Mouse (Mus musculus) forebrain, embryonic 12.5 days (tissue): ENCODE measurements around the gene Cabcoco1. TPM values are rescaled to one million over a fixed set of nuclear protein-coding genes. Genes with fewer than 3 reads are reported as not detected.

ENCODE experiments used
- ATAC-seq: fragments of 200-750 bp; cut with Nextera tagmentation; 2 replicates; pipeline ENCODE4 v1.8.0; 2017; ENCODE audit warnings: moderate TSS enrichment; ENCODE audit not compliant: low FRiP score
- H3K27ac ChIP-seq: fragments of 300-500 bp; sonication (generic); 2 replicates; pipeline ENCODE4 v1.5.1; 2016; ENCODE audit warnings: mild to moderate bottlenecking
- H3K27me3 ChIP-seq: fragments of 300-500 bp; sonication (generic); 2 replicates; pipeline ENCODE4 v1.6.1; 2016; ENCODE audit warnings: mild to moderate bottlenecking
- H3K36me3 ChIP-seq: fragments of 300-500 bp; sonication (generic); replicated peaks from 2 replicates; pipeline ENCODE4 v1.6.1; 2016; ENCODE audit warnings: mild to moderate bottlenecking
- H3K4me1 ChIP-seq: fragments of 300-500 bp; sonication (generic); 2 replicates; pipeline ENCODE4 v1.6.1; 2016
- H3K4me2 ChIP-seq: fragments of 300-500 bp; sonication (generic); 2 replicates; pipeline ENCODE4 v1.6.1; 2016; ENCODE audit warnings: mild to moderate bottlenecking, moderate library complexity
- H3K4me3 ChIP-seq: fragments of 300-500 bp; sonication (generic); replicated peaks from 2 replicates; pipeline ENCODE4 v1.5.1; 2016; ENCODE audit warnings: mild to moderate bottlenecking
- H3K9ac ChIP-seq: fragments of 300-500 bp; sonication (generic); 2 replicates; pipeline ENCODE4 v1.6.1; 2016; ENCODE audit warnings: mild to moderate bottlenecking
- H3K9me3 ChIP-seq: fragments of 300-500 bp; sonication (generic); 2 replicates; pipeline ENCODE4 v1.6.1; 2016
- WGBS: fragments of 180-500 bp; shearing (Covaris S2); methylation state at CpG from one replicate; pipeline ENCODE4 v1.1.7; 2016; 5-methylcytosine and 5-hydroxymethylcytosine counted together
- polyA plus RNA-seq: library from polyadenylated mRNA; unstranded; fragments of >200 nt; fragmentation: Nextera tagmentation; extraction: Ambion mirVana; gene quantifications from 2 replicates; pipeline ENCODE4 v1.2.1, GENCODE M21; 2016

Cabcoco1 gene
- polyA plus RNA-seq, 1 experiment from 2014 or later: 0.38 TPM

- no peaks in the 10 kb centered on the region for H3K9me3 ChIP-seq
- 62% methylated on average over 3 of the region's 3 CpGs for WGBS
- H3K4me3 ChIP-seq: no peak overlapping the region
- no peaks in the 10 kb centered on the region for H3K27me3 ChIP-seq
- no peaks in the 10 kb centered on the region for H3K36me3 ChIP-seq
- peaks cover 15% of the 10 kb centered on the region for H3K4me1 ChIP-seq
- H3K4me2 ChIP-seq: no peak overlapping the region
- no peak overlapping the region for H3K9ac ChIP-seq
- ATAC-seq: no peak
- no peak overlapping the region for H3K27ac ChIP-seq
Observed at GRCm38 (mm10) chr10:68543107-68543506, 1.4 kb upstream of the Cabcoco1 start.

- H3K4me2 ChIP-seq: peak overlapping the region; percentile 26
- no peak for ATAC-seq
- H3K4me1 ChIP-seq: peaks cover 18% of the 10 kb centered on the region
- no peaks in the 10 kb centered on the region for H3K9me3 ChIP-seq
- 52% methylated on average over 7 of the region's 7 CpGs for WGBS
- H3K27ac ChIP-seq: no peak overlapping the region
- peak overlapping the region; percentile 20; the same call in 1 of the 2 replicates for H3K4me3 ChIP-seq
- H3K36me3 ChIP-seq: no peaks in the 10 kb centered on the region
- no peak overlapping the region for H3K9ac ChIP-seq
- no peaks in the 10 kb centered on the region for H3K27me3 ChIP-seq
Observed at GRCm38 (mm10) chr10:68541943-68542420, 286 bp upstream of the Cabcoco1 start.

- no peak overlapping the region for H3K4me3 ChIP-seq
- ATAC-seq: peak; percentile 74; the same call in 1 of the 2 replicates
- H3K36me3 ChIP-seq: no peaks in the 10 kb centered on the region
- H3K27ac ChIP-seq: no peak overlapping the region
- no peaks in the 10 kb centered on the region for H3K9me3 ChIP-seq
- no peak overlapping the region for H3K4me2 ChIP-seq
- peaks cover 18% of the 10 kb centered on the region for H3K4me1 ChIP-seq
- no peak overlapping the region for H3K9ac ChIP-seq
- WGBS: 39% methylated on average over 3 of the region's 3 CpGs
- H3K27me3 ChIP-seq: no peaks in the 10 kb centered on the region
Observed at GRCm38 (mm10) chr10:68540612-68541011, 1.1 kb downstream of the Cabcoco1 start.

- no peak for ATAC-seq
- H3K4me2 ChIP-seq: no peak overlapping the region
- no peaks in the 10 kb centered on the region for H3K9me3 ChIP-seq
- peaks cover 18% of the 10 kb centered on the region for H3K4me1 ChIP-seq
- no peaks in the 10 kb centered on the region for H3K36me3 ChIP-seq
- no peak overlapping the region for H3K9ac ChIP-seq
- no peak overlapping the region for H3K4me3 ChIP-seq
- no peak overlapping the region for H3K27ac ChIP-seq
- H3K27me3 ChIP-seq: no peaks in the 10 kb centered on the region
- WGBS: 75% methylated on average over 4 of the region's 4 CpGs
Observed at GRCm38 (mm10) chr10:68537261-68537950, 4.3 kb downstream of the Cabcoco1 start.

- Histone ChIP-seq H3K4me2 (no peak overlapping the region), H3K27me3 (no peaks in the 10 kb centered on the region)
- WGBS: 88% methylated on average over 10 of the region's 10 CpGs
Observed at GRCm38 (mm10) chr10:68529364-68530049, 12.2 kb downstream of the Cabcoco1 start.

GRCm38 (mm10) chr10:68528958-68529357 is 12.7 kb downstream of the Cabcoco1 start:
- no peak overlapping the region for H3K27ac ChIP-seq
- 79% methylated on average over 8 of the region's 8 CpGs for WGBS

More at GRCm38 (mm10) chr10:68529364-68530049, 12.2 kb downstream of the Cabcoco1 start:
- Histone ChIP-seq H3K4me3 (no peak overlapping the region), H3K4me1 (no peaks in the 10 kb centered on the region), H3K36me3 (no peaks in the 10 kb centered on the region), H3K27ac (no peak overlapping the region), H3K9ac (no peak overlapping the region), H3K9me3 (no peaks in the 10 kb centered on the region)
- ATAC-seq: no peak

GRCm38 (mm10) chr10:68522106-68522505 is 19.6 kb downstream of the Cabcoco1 start:
- no peak for ATAC-seq
- no peak overlapping the region for H3K4me2 ChIP-seq
- no peak overlapping the region for H3K9ac ChIP-seq
- no peak overlapping the region for H3K27ac ChIP-seq
- H3K36me3 ChIP-seq: no peaks in the 10 kb centered on the region
- no peak overlapping the region for H3K4me3 ChIP-seq
- no peaks in the 10 kb centered on the region for H3K9me3 ChIP-seq
- H3K27me3 ChIP-seq: no peaks in the 10 kb centered on the region
- 78% methylated on average over 4 of the region's 4 CpGs for WGBS
- no peaks in the 10 kb centered on the region for H3K4me1 ChIP-seq

More at GRCm38 (mm10) chr10:68528958-68529357, 12.7 kb downstream of the Cabcoco1 start:
- Histone ChIP-seq H3K4me2 (no peak overlapping the region), H3K27me3 (no peaks in the 10 kb centered on the region), H3K9me3 (no peaks in the 10 kb centered on the region), H3K4me1 (no peaks in the 10 kb centered on the region), H3K36me3 (no peaks in the 10 kb centered on the region), H3K9ac (no peak overlapping the region), H3K4me3 (no peak overlapping the region)
- no peak for ATAC-seq

GRCm38 (mm10) chr10:68512433-68513019 is 29.2 kb downstream of the Cabcoco1 start:
- Histone ChIP-seq H3K9ac (no peak overlapping the region), H3K4me3 (no peak overlapping the region), H3K4me1 (peaks cover 4% of the 10 kb centered on the region; the same call in 1 of the 2 replicates), H3K36me3 (no peaks in the 10 kb centered on the region), H3K9me3 (no peaks in the 10 kb centered on the region), H3K27ac (no peak overlapping the region), H3K4me2 (no peak overlapping the region), H3K27me3 (no peaks in the 10 kb centered on the region)
- no peak for ATAC-seq
- WGBS: 86% methylated on average over 8 of the region's 8 CpGs

GRCm38 (mm10) chr10:68507741-68508140 is 34.0 kb downstream of the Cabcoco1 start:
- 90% methylated on average over 3 of the region's 3 CpGs for WGBS
- Histone ChIP-seq H3K27me3 (no peaks in the 10 kb centered on the region), H3K9me3 (no peaks in the 10 kb centered on the region), H3K27ac (no peak overlapping the region), H3K9ac (no peak overlapping the region), H3K4me3 (no peak overlapping the region), H3K36me3 (no peaks in the 10 kb centered on the region), H3K4me2 (no peak overlapping the region), H3K4me1 (peaks cover 4% of the 10 kb centered on the region; the same call in 1 of the 2 replicates)
- ATAC-seq: no peak

GRCm38 (mm10) chr10:68506242-68506641 is 35.5 kb downstream of the Cabcoco1 start:
- 84% methylated on average over 4 of the region's 4 CpGs for WGBS
- Histone ChIP-seq H3K4me3 (no peak overlapping the region), H3K4me1 (peaks cover 4% of the 10 kb centered on the region; the same call in 1 of the 2 replicates), H3K36me3 (no peaks in the 10 kb centered on the region), H3K9me3 (no peaks in the 10 kb centered on the region), H3K9ac (no peak overlapping the region), H3K4me2 (no peak overlapping the region), H3K27me3 (no peaks in the 10 kb centered on the region), H3K27ac (no peak overlapping the region)
- no peak for ATAC-seq

GRCm38 (mm10) chr10:68504586-68505152 is 37.0 kb downstream of the Cabcoco1 start:
- Histone ChIP-seq H3K9ac (no peak overlapping the region), H3K4me3 (no peak overlapping the region), H3K27me3 (no peaks in the 10 kb centered on the region), H3K4me2 (no peak overlapping the region), H3K27ac (no peak overlapping the region), H3K9me3 (no peaks in the 10 kb centered on the region), H3K36me3 (no peaks in the 10 kb centered on the region), H3K4me1 (peaks cover 4% of the 10 kb centered on the region; the same call in 1 of the 2 replicates)
- ATAC-seq: no peak
- 95% methylated on average over 9 of the region's 9 CpGs for WGBS

- Histone ChIP-seq H3K27ac (no peak overlapping the region), H3K36me3 (no peaks in the 10 kb centered on the region), H3K27me3 (no peaks in the 10 kb centered on the region), H3K9me3 (no peaks in the 10 kb centered on the region), H3K9ac (no peak overlapping the region), H3K4me1 (no peaks in the 10 kb centered on the region), H3K4me3 (no peak overlapping the region), H3K4me2 (no peak overlapping the region)
- 79% methylated on average over 6 of the region's 6 CpGs for WGBS
- no peak for ATAC-seq
Observed at GRCm38 (mm10) chr10:68501067-68501466, 40.6 kb downstream of the Cabcoco1 start.
